Mouse (Mus musculus) stomach, postnatal 0 days (tissue): ENCODE data around the gene Acot4. TPM values are rescaled to one million over a fixed set of nuclear protein-coding genes. Genes with fewer than 3 reads are reported as not detected.
"Not testable (repeated sequence)": the region's sequence is repeated elsewhere in the genome, so short reads cannot be mapped to it uniquely, and the experiment has no call there.

ENCODE experiments used
- ATAC-seq: fragments of 200-750 bp; cut with Nextera tagmentation; 2 replicates; pipeline ENCODE4 v1.8.0; 2017; ENCODE audit not compliant: low FRiP score, low TSS enrichment
- DNase-seq: peaks from one replicate; pipeline ENCODE4 v3.0.0-alpha.2; 2016; ENCODE audit warnings: low spot score
- H3K27ac ChIP-seq: fragments of 300-500 bp; sonication (generic); replicated peaks from 2 replicates; pipeline ENCODE4 v1.5.1; 2014; ENCODE audit warnings: mild to moderate bottlenecking, control low read depth
- H3K27me3 ChIP-seq: fragments of 300-500 bp; sonication (generic); 2 replicates; pipeline ENCODE4 v1.6.1; 2014; ENCODE audit warnings: low read length; ENCODE audit not compliant: control insufficient read depth, insufficient read depth
- H3K36me3 ChIP-seq: fragments of 300-500 bp; sonication (generic); 2 replicates; pipeline ENCODE4 v1.6.1; 2014; ENCODE audit warnings: low read length, mixed read lengths; ENCODE audit not compliant: control insufficient read depth, insufficient read depth
- H3K4me1 ChIP-seq: fragments of 300-500 bp; sonication (generic); replicated peaks from 2 replicates; pipeline ENCODE4 v1.6.1; 2014; ENCODE audit warnings: antibody characterized with exemption; ENCODE audit not compliant: control insufficient read depth, insufficient read depth
- H3K4me2 ChIP-seq: fragments of 300-500 bp; sonication (generic); replicated peaks from 2 replicates; pipeline ENCODE4 v1.6.1; 2014; ENCODE audit warnings: low read depth, mild to moderate bottlenecking, control low read depth, moderate library complexity
- H3K4me3 ChIP-seq: fragments of 300-500 bp; sonication (generic); 2 replicates; pipeline ENCODE4 v1.5.1; 2014; ENCODE audit warnings: low read depth, low read length, control low read depth
- H3K9ac ChIP-seq: fragments of 300-500 bp; sonication (generic); 2 replicates; pipeline ENCODE4 v1.6.1; 2014; ENCODE audit warnings: mild to moderate bottlenecking, low read length, control low read depth, mixed read lengths
- H3K9me3 ChIP-seq: fragments of 300-500 bp; sonication (generic); 2 replicates; pipeline ENCODE4 v1.6.1; 2016; ENCODE audit warnings: low read length; ENCODE audit not compliant: control insufficient read depth
- CTCF ChIP-seq: IDR thresholded peaks from 2 replicates; pipeline ENCODE4 v1.5.1; 2016; ENCODE audit warnings: antibody characterized with exemption, low read depth, mild to moderate bottlenecking, moderate library complexity
- EP300 ChIP-seq: optimal IDR thresholded peaks from 2 replicates; pipeline ENCODE3; 2016; ENCODE audit warnings: antibody characterized with exemption
- WGBS: fragments of 180-500 bp; shearing (Covaris S2); extraction: QIAGEN DNeasy Blood & Tissue Kit; methylation state at CpG from one replicate; pipeline ENCODE4 v1.1.7; 2014; 5-methylcytosine and 5-hydroxymethylcytosine counted together
- polyA plus RNA-seq: library from polyadenylated mRNA; unstranded; fragments of >200 nt; fragmentation: Nextera tagmentation; extraction: Ambion mirVana; gene quantifications from 2 replicates; pipeline ENCODE4 v1.2.1, GENCODE M21; 2015

Acot4 gene
- polyA plus RNA-seq, 1 experiment from 2014 or later, result 1.2 TPM

DNA sequence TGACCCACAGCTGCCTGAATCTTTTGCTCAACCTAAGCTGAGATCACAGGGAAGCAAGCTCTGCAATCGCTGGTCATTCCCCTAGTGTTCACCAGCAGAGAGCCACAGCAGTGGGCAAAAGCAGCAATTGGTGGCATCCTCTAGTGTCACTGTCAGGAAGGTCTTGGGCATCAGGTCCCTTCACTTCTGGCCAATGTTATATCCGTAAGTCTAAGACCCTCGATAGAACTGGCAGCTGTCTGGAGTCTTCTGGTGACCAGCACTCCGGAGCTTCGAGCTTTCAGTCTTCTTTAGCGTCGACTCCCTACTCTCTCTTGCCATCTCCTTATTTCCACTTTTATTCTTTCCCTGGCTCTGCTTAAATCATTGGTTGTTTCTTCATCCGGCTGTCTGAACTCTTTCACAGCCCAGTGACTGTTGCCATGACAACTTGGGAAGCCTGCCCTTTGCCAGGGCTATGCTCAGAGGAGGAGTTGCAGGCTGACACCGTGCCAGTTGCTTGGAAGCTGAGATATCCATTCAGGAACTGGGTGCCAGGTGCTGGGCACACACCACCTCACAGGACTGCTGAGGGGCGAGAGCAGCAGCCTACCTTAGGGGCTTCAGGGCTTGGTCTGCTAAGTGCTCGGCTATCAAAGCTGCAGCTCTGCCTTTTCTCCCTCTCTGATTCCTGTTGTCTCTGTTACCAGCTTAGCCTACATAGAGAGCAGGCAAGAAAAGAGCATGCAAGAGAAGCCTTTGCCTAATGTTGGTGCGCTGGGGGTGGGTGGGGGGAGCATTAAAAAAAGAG lies 26.7 kb upstream of the Acot4 start:
- Histone ChIP-seq H3K27ac (no peak overlapping the region), H3K4me3 (peak overlapping the region; percentile 12)
- peak; percentile 69 for DNase-seq

DNA sequence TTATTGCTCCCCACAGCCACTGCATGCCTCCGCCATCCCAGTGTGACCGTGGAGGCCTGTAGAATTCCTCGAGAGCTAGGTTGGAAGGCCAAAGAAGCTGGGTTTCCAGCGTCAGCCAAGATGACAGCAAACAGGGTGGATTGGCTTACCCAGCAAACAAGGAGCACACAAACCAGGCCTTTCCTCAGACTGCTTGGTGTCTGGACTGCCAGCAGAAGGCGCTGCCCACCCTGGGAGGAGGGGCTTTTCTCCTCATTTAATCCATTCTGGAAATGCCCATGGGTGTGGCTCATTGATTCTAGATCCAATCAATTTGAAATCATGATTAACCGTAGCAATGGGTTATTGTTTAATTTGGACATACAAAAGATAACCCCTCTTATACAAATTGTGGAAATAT lies 25.0 kb upstream of the Acot4 start:
- Histone ChIP-seq H3K27me3 (no peaks in the 10 kb centered on the region), H3K36me3 (no peaks in the 10 kb centered on the region), H3K27ac (no peak overlapping the region), H3K4me1 (no peaks in the 10 kb centered on the region; the same call in 1 of the 2 replicates), H3K4me2 (no peak overlapping the region), H3K9ac (no peak overlapping the region), H3K9me3 (no peaks in the 10 kb centered on the region), H3K4me3 (no peak overlapping the region)
- no peak for ATAC-seq
- DNase-seq, result no peak
- peak; percentile 60 for TF ChIP-seq CTCF
- TF ChIP-seq EP300, result no peak
- 61% methylated on average over 6 of the region's 6 CpGs for WGBS

More for the DNA sequence above, 26.7 kb upstream of the Acot4 start:
- peak overlapping the region; percentile 40 for H3K4me2 ChIP-seq
- H3K9me3 ChIP-seq, result no peaks in the 10 kb centered on the region
- no peak for TF ChIP-seq EP300
- TF ChIP-seq CTCF, result no peak
- H3K27me3 ChIP-seq, result no peaks in the 10 kb centered on the region
- no peaks in the 10 kb centered on the region for H3K36me3 ChIP-seq
- no peaks in the 10 kb centered on the region; the same call in 1 of the 2 replicates for H3K4me1 ChIP-seq
- no peak overlapping the region for H3K9ac ChIP-seq
- no peak for ATAC-seq
- 51% methylated on average over 12 of the region's 12 CpGs for WGBS

DNA sequence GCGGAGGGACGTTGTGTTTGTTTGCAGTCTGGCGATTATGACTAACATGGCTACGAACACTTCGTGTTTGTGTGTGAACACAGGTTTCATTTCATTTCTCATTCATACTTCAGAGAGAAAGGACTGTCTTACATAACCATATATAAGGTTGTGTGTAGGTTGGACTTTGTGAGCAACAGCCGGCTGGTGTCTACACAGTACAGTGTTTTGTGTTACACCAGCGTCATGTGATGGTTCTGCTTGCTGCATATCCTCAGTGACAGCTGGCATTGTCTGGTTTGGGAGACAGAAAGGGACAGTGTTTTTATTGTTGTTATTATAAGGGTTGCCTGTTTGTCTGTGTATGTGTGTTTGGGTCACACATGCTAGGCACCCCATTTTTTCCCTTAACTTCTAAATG lies 24.5 kb upstream of the Acot4 start:
- TF ChIP-seq EP300 (no peak), CTCF (no peak)
- no peak for ATAC-seq
- no peaks in the 10 kb centered on the region for H3K9me3 ChIP-seq

DNA sequence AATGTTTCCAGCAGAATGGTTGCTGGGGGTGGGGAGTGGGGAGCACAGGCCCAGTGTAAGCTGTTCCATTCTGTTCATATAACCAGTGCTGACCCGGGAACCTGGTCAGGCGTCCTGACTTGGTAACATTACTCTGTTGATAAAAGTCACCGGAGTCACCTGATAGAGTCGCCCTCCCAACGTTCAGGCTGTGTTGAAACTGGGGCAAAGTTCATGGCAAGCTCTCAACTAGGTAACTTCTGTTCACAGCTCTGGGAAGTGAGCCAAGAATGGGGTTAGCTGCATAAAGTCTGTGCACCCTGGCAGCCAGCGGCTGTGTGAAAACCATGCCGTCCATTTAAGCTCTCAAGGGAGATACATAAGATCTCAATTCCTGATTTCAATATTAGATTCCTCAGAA lies 17.7 kb upstream of the Acot4 start:
- H3K27ac ChIP-seq, H3K36me3 ChIP-seq: not testable (repeated sequence)
- peak; percentile 88 for DNase-seq

More for the DNA sequence above, 24.5 kb upstream of the Acot4 start:
- Histone ChIP-seq H3K27ac (no peak overlapping the region), H3K36me3 (no peaks in the 10 kb centered on the region), H3K4me3 (no peak overlapping the region), H3K9ac (no peak overlapping the region), H3K27me3 (no peaks in the 10 kb centered on the region), H3K4me1 (no peaks in the 10 kb centered on the region; the same call in 1 of the 2 replicates), H3K4me2 (no peak overlapping the region)
- WGBS, result 87% methylated on average over 7 of the region's 7 CpGs
- DNase-seq, result no peak

DNA sequence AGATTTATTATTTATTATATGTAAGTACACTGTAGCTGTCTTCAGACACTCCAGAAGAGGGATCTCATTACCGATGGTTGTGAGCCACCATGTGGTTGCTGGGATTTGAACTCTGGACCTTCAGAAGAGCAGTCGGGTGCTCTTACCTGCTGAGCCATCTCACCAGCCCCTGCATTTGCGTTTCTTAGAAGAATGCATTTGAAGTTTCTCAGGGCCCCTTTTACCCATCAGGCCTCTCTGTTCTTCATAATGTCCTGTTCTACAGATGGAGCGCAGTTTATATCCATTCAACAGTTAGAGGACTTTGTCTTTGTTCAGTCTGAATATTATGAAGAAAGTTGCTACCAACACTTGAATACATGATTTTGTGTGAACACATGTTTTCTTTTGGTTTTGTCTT lies 15.9 kb upstream of the Acot4 start:
- H3K4me2 ChIP-seq, H3K4me1 ChIP-seq, H3K9me3 ChIP-seq, H3K36me3 ChIP-seq, ATAC-seq, H3K27ac ChIP-seq, H3K4me3 ChIP-seq, H3K9ac ChIP-seq, DNase-seq, H3K27me3 ChIP-seq: not testable (repeated sequence)
- 89% methylated on average over 4 of the region's 4 CpGs for WGBS

More for the DNA sequence above, 17.7 kb upstream of the Acot4 start:
- H3K4me2 ChIP-seq, H3K4me3 ChIP-seq, H3K9me3 ChIP-seq, H3K9ac ChIP-seq, H3K4me1 ChIP-seq, H3K27me3 ChIP-seq: not testable (repeated sequence)
- 16% methylated on average over 7 of the region's 7 CpGs for WGBS
- ATAC-seq, result peak; percentile 88

DNA sequence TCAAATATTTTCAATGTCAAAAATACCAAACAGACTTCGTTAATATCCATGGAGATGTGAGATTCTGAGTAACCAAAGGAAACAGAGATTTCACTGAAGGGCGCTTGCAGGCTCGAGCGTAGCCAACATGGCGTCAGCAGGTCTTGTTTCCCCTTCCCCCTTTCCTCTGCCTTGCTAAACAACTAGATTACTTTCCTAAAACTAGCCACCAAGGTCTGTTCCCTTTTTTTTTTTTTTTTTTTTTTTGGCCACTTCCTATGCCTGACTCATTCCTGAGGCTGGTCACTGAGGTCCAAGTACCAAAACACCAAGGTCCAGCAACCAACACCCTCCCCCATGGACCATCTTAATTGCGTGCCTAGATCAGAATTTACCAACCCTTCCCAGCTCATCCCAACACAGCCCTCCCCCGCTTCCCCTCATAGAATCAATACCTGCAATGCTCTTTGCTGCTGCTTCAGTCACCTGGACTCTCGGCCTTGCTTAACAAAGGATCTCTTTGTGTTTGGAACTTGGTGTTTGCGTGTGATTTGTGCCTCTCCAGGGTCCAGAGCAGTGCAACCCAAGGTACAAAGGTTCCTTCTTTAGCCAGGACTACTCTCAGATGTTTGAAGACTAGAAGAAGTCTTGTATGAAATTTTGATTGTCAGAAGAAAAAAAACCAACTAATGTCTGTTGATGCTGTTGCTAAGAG lies 15.0 kb upstream of the Acot4 start:
- Histone ChIP-seq H3K27me3 (no peaks in the 10 kb centered on the region), H3K9me3 (no peaks in the 10 kb centered on the region), H3K36me3 (no peaks in the 10 kb centered on the region), H3K9ac (no peak overlapping the region), H3K4me3 (no peak overlapping the region), H3K27ac (no peak overlapping the region), H3K4me2 (no peak overlapping the region), H3K4me1 (no peaks in the 10 kb centered on the region)
- ATAC-seq (peak; percentile 62), DNase-seq (peak; percentile 56)
- TF ChIP-seq EP300, result no peak
- TF ChIP-seq CTCF, result no peak
- WGBS, result 72% methylated on average over 9 of the region's 9 CpGs
